7 mouse cellular contexts compared by ENCODE assay signal in genomic region chr19:53528752-53529454, GRCm38 (mm10). TPM values are rescaled to one million over a fixed set of nuclear protein-coding genes. Genes with fewer than 3 reads are reported as not detected.
DNase-seq lines count a peak whose midpoint lies in the region; ATAC-seq lines count a peak whose summit lies in the region.

TSS of gene Dusp5 (plus strand) at chr19:53529109.

- H3K4me1 ChIP-seq in embryonic facial prominence, embryonic 10.5 days = peaks cover 54% of the 10 kb centered on the region
- H3K4me1 ChIP-seq in limb, embryonic 10.5 days = peaks cover 61% of the 10 kb centered on the region
- peaks cover 22% of the 10 kb centered on the region for H3K4me1 ChIP-seq in midbrain, embryonic 13.5 days (replicated peaks)

- 0 out of 2 replicates have a peak, but pooled peaks cover 2% of the 10 kb centered on the region for H3K36me3 ChIP-seq in embryonic facial prominence, embryonic 10.5 days (replicated peaks)
- H3K36me3 ChIP-seq in limb, embryonic 10.5 days = peaks cover 3% of the 10 kb centered on the region; the same call in 1 of the 2 replicates
- H3K36me3 ChIP-seq in midbrain, embryonic 13.5 days = no peaks in the 10 kb centered on the region

- peak within 1 kb of the TSS; percentile 86 for H3K27ac ChIP-seq in embryonic facial prominence, embryonic 10.5 days (replicated peaks)
- peak within 1 kb of the TSS; percentile 87 for H3K27ac ChIP-seq in limb, embryonic 10.5 days
- 0 out of 2 replicates have a peak within 1 kb of the TSS, but pooled peaks have one; percentile 25 for H3K27ac ChIP-seq in midbrain, embryonic 13.5 days

- peak; percentile 99 for DNase-seq in adrenal gland, postnatal 10 days
- peak; percentile 98 for DNase-seq in embryonic facial prominence, embryonic 10.5 days (ENCODE audit: low spot score)
- peak; percentile 95 for DNase-seq in kidney, adult 11 months
- peak; percentile 96 for DNase-seq in limb, embryonic 10.5 days (ENCODE audit: low spot score)
- DNase-seq in spleen, adult 12 weeks (ENCODE audit: low spot score) = peak; percentile 93

- H3K9me3 ChIP-seq in embryonic facial prominence, embryonic 10.5 days = no peaks in the 10 kb centered on the region
- H3K9me3 ChIP-seq in limb, embryonic 10.5 days (replicated peaks) = no peaks in the 10 kb centered on the region
- H3K9me3 ChIP-seq in midbrain, embryonic 13.5 days = no peaks in the 10 kb centered on the region

- H3K9ac ChIP-seq in midbrain, embryonic 13.5 days (replicated peaks) = peak within 1 kb of the TSS; percentile 69

- WGBS in embryonic facial prominence, embryonic 10.5 days = under 1% methylated on average over 84 of the region's 84 CpGs
- WGBS in limb, embryonic 10.5 days = under 1% methylated on average over 82 of the region's 84 CpGs
- WGBS in midbrain, embryonic 13.5 days = under 1% methylated on average over 84 of the region's 84 CpGs

- peak within 1 kb of the TSS; percentile 83 for H3K4me2 ChIP-seq in midbrain, embryonic 13.5 days (replicated peaks)

- H3K4me3 ChIP-seq in embryonic facial prominence, embryonic 10.5 days = peak within 1 kb of the TSS; percentile 75
- peak within 1 kb of the TSS; percentile 74 for H3K4me3 ChIP-seq in limb, embryonic 10.5 days
- peak within 1 kb of the TSS; percentile 62 for H3K4me3 ChIP-seq in midbrain, embryonic 13.5 days (replicated peaks)

- ATAC-seq in granulocyte monocyte progenitor cell, adult 5-6 weeks (replicated peaks; ENCODE audit: poor library complexity, severe bottlenecking) = peak; percentile 94
- peak; percentile 93 for ATAC-seq in midbrain, embryonic 13.5 days

- peaks cover 41% of the 10 kb centered on the region for H3K27me3 ChIP-seq in embryonic facial prominence, embryonic 10.5 days (replicated peaks; ENCODE audit: low read depth, poor library complexity, severe bottlenecking)
- H3K27me3 ChIP-seq in limb, embryonic 10.5 days (ENCODE audit: low read depth, poor library complexity, severe bottlenecking) = peaks cover 29% of the 10 kb centered on the region; the same call in 1 of the 2 replicates
- peaks cover 43% of the 10 kb centered on the region for H3K27me3 ChIP-seq in midbrain, embryonic 13.5 days

RNA-seq across cellular contexts. Expression of gene Dusp5, which starts in this region (rescaled TPM):
- total RNA-seq in adrenal gland, postnatal 10 days (2021) = 10 to 100 TPM in 1 of 2 experiments, 1 to 10 TPM in 1; 6.2 to 11.0 TPM
- polyA plus RNA-seq in embryonic facial prominence, embryonic 10.5 days (2016; fragmentation: Nextera tagmentation; extraction: Ambion mirVana) = 6.9 and 7.8 TPM in 2 replicates
- 1.5 and 4.0 TPM in 2 replicates for total RNA-seq in granulocyte monocyte progenitor cell, adult 5-6 weeks (2014; fragmentation: Nextera tagmentation)
- 4.2 TPM in 2 replicates for total RNA-seq in granulocyte monocyte progenitor cell, adult 5-6 weeks (2017)
- polyA plus RNA-seq in limb, embryonic 10.5 days (2016; fragmentation: Nextera tagmentation; extraction: Ambion mirVana) = 6.4 and 8.9 TPM in 2 replicates
- 0.68 and 1.2 TPM in 2 replicates for polyA plus RNA-seq in midbrain, embryonic 13.5 days (2015; fragmentation: Nextera tagmentation; extraction: Ambion mirVana)

Comparison
In these comparisons a context has a peak if more than half of its experiments do, and no peak if none do; other contexts are left out.
1. Peak in every context shown above with its lines: DNase-seq, ATAC-seq, H3K4me3 ChIP-seq and H3K27ac ChIP-seq.
2. H3K27ac ChIP-seq: peak in every context shown above with its lines; median percentile 87 in limb, embryonic 10.5 days; 86 in embryonic facial prominence, embryonic 10.5 days; 25 in midbrain, embryonic 13.5 days.